Mouse (Mus musculus) MEL (cell line): ENCODE measurements around the gene Sectm1a. TPM values are rescaled to one million over a fixed set of nuclear protein-coding genes. Genes with fewer than 3 reads are reported as not detected.
A peak's percentile ranks its signal among the peaks of the same experiment; 100 is the strongest.

Experiments
- DNase-seq: peaks from one replicate; pipeline ENCODE4 v3.0.0; 2011; ENCODE audit warnings: low read depth, low spot score
- H3K27ac ChIP-seq: 2 replicates; pipeline ENCODE4 v1.5.1; 2012; ENCODE audit warnings: low read depth, mild to moderate bottlenecking, control low read depth, low read length, moderate library complexity; ENCODE audit not compliant: control insufficient read depth
- H3K27me3 ChIP-seq, 2 experiments: fragments of 150-350 bp in 1 of 2; sonication (generic) in 1 of 2; 2 replicates each; pipeline ENCODE4 v1.6.1; 2012; ENCODE audit warnings: low read length in 2 of 2, mild to moderate bottlenecking in 2 of 2, improper control_type of control experiment in 1 of 2, moderate library complexity in 1 of 2; ENCODE audit not compliant: insufficient read depth in 2 of 2, control insufficient read depth in 1 of 2
- H3K36me3 ChIP-seq, 2 experiments: 2 replicates each; pipeline ENCODE4 v1.6.1; 2012 to 2014; ENCODE audit warnings: low read length in 2 of 2, improper control_type of control experiment in 1 of 2, inconsistent platforms in 1 of 2, mild to moderate bottlenecking in 1 of 2; ENCODE audit not compliant: insufficient read depth in 2 of 2, control insufficient read depth in 1 of 2
- H3K4me1 ChIP-seq, 2 experiments: fragments of 150-350 bp in 1 of 2; sonication (generic) in 1 of 2; 2 replicates each; pipeline ENCODE4 v1.6.1; 2012; ENCODE audit warnings: low read length in 2 of 2, improper control_type of control experiment in 1 of 2, mild to moderate bottlenecking in 1 of 2; ENCODE audit not compliant: insufficient read depth in 2 of 2, control insufficient read depth in 1 of 2
- H3K4me3 ChIP-seq, 2 experiments: fragments of 150-350 bp in 1 of 2; sonication (generic) in 1 of 2; 2 replicates each; pipeline ENCODE4 v1.5.1; 2012; ENCODE audit warnings: low read depth in 2 of 2, low read length in 2 of 2, mild to moderate bottlenecking in 2 of 2, moderate library complexity in 2 of 2, control low read depth in 1 of 2, improper control_type of control experiment in 1 of 2; ENCODE audit not compliant: control insufficient read depth in 1 of 2, insufficient read depth in 1 of 2
- H3K79me2 ChIP-seq: 2 replicates; pipeline ENCODE4 v1.6.1; 2012; ENCODE audit warnings: mild to moderate bottlenecking, low read length, moderate library complexity; ENCODE audit not compliant: control insufficient read depth, poor library complexity, insufficient read depth
- H3K9ac ChIP-seq: 2 replicates; pipeline ENCODE4 v1.6.1; 2012; ENCODE audit warnings: low read depth, mild to moderate bottlenecking, control low read depth, low read length, moderate library complexity; ENCODE audit not compliant: control insufficient read depth, poor library complexity, severe bottlenecking
- H3K9me3 ChIP-seq: fragments of 150-350 bp; sonication (generic); replicated peaks from 2 replicates; pipeline ENCODE4 v1.6.1; 2012; ENCODE audit warnings: mild to moderate bottlenecking, low read length, improper control_type of control experiment, moderate library complexity; ENCODE audit not compliant: insufficient read depth
- BHLHE40 ChIP-seq: IDR thresholded peaks from 2 replicates; pipeline ENCODE4 v1.6.1; 2012; ENCODE audit warnings: low read depth, mild to moderate bottlenecking, inconsistent platforms, low read length, improper control_type of control experiment, borderline replicate concordance
- CHD1 ChIP-seq: IDR thresholded peaks from 2 replicates; pipeline ENCODE4 v1.6.1; 2012; ENCODE audit warnings: low read depth, mild to moderate bottlenecking, inconsistent platforms, low read length, improper control_type of control experiment
- CHD2 ChIP-seq: IDR thresholded peaks from 2 replicates; pipeline ENCODE4 v1.6.1; 2011; ENCODE audit warnings: low read length, improper control_type of control experiment
- CTCF ChIP-seq, 3 experiments: IDR thresholded peaks in 2 of 3; conservative IDR thresholded peaks in 1 of 3; 2 replicates each; pipeline ENCODE4 v1.5.1; 2011 to 2012; ENCODE audit warnings: low read length in 3 of 3, low read depth in 2 of 3, mild to moderate bottlenecking in 2 of 3, improper control_type of control experiment in 1 of 3, inconsistent platforms in 1 of 3, mixed read lengths in 1 of 3, moderate library complexity in 1 of 3; ENCODE audit not compliant: control insufficient read depth in 1 of 3, insufficient read depth in 1 of 3, poor library complexity in 1 of 3, severe bottlenecking in 1 of 3
- E2F4 ChIP-seq: IDR thresholded peaks from 2 replicates; pipeline ENCODE4 v1.6.1; 2011; ENCODE audit warnings: low read depth, low read length, improper control_type of control experiment, borderline replicate concordance
- ETS1 ChIP-seq: IDR thresholded peaks from 2 replicates; pipeline ENCODE4 v1.6.1; 2012; ENCODE audit warnings: low read depth, mild to moderate bottlenecking, inconsistent platforms, low read length, improper control_type of control experiment, moderate library complexity
- GABPA ChIP-seq: IDR thresholded peaks from 2 replicates; pipeline ENCODE4 v1.6.1; 2012; ENCODE audit warnings: low read depth, mild to moderate bottlenecking, inconsistent platforms, low read length, improper control_type of control experiment, moderate library complexity
- GATA1 ChIP-seq: IDR thresholded peaks from 2 replicates; pipeline ENCODE4 v1.6.1; 2011; ENCODE audit warnings: low read depth, low read length, improper control_type of control experiment
- JUND ChIP-seq: IDR thresholded peaks from 2 replicates; pipeline ENCODE4 v1.6.1; 2011; ENCODE audit warnings: low read depth, mild to moderate bottlenecking, improper control_type of control experiment, low read length
- KAT2A ChIP-seq: conservative IDR thresholded peaks from 2 replicates; pipeline ENCODE4 v1.6.1; 2012; ENCODE audit warnings: low read depth, low read length, improper control_type of control experiment, inconsistent platforms
- MAFK ChIP-seq: IDR thresholded peaks from 2 replicates; pipeline ENCODE4 v1.6.1; 2011; ENCODE audit warnings: low read depth, mild to moderate bottlenecking, low read length, improper control_type of control experiment, borderline replicate concordance
- MAX ChIP-seq: IDR thresholded peaks from 2 replicates; pipeline ENCODE4 v1.6.1; 2011; ENCODE audit warnings: low read length, improper control_type of control experiment
- MAZ ChIP-seq: IDR thresholded peaks from 2 replicates; pipeline ENCODE4 v1.6.1; 2012; ENCODE audit warnings: low read depth, mild to moderate bottlenecking, inconsistent platforms, low read length, improper control_type of control experiment
- MXI1 ChIP-seq: IDR thresholded peaks from 2 replicates; pipeline ENCODE4 v1.6.1; 2011; ENCODE audit warnings: mild to moderate bottlenecking, low read depth, low read length, improper control_type of control experiment
- MYC ChIP-seq: IDR thresholded peaks from 2 replicates; pipeline ENCODE4 v1.6.1; 2011; ENCODE audit warnings: low read depth, mild to moderate bottlenecking, low read length, improper control_type of control experiment, moderate library complexity
- POLR2A ChIP-seq, 2 experiments: IDR thresholded peaks; 2 replicates each; pipeline ENCODE4 v1.6.1; 2011 to 2012; ENCODE audit warnings: low read length in 2 of 2, mild to moderate bottlenecking in 2 of 2, control low read depth in 1 of 2, improper control_type of control experiment in 1 of 2, low read depth in 1 of 2, moderate library complexity in 1 of 2; ENCODE audit not compliant: control insufficient read depth in 1 of 2, insufficient read depth in 1 of 2, poor library complexity in 1 of 2
- POLR2AphosphoS2 ChIP-seq: IDR thresholded peaks from 2 replicates; pipeline ENCODE4 v1.6.1; 2011; ENCODE audit warnings: low read length, improper control_type of control experiment
- POLR2AphosphoS5 ChIP-seq: IDR thresholded peaks from 2 replicates; pipeline ENCODE4 v1.6.1; 2012; ENCODE audit warnings: low read depth, borderline replicate concordance, mild to moderate bottlenecking, inconsistent platforms, low read length, moderate library complexity, mixed read lengths
- RAD21 ChIP-seq: IDR thresholded peaks from 2 replicates; pipeline ENCODE4 v1.6.1; 2011; ENCODE audit warnings: mild to moderate bottlenecking, low read depth, low read length, improper control_type of control experiment
- RCOR1 ChIP-seq: IDR thresholded peaks from 2 replicates; pipeline ENCODE4 v1.6.1; 2012; ENCODE audit warnings: low read depth, mild to moderate bottlenecking, inconsistent platforms, low read length, improper control_type of control experiment
- SIN3A ChIP-seq: IDR thresholded peaks from 2 replicates; pipeline ENCODE4 v1.6.1; 2012; ENCODE audit warnings: low read length, improper control_type of control experiment, inconsistent platforms
- SMC3 ChIP-seq: IDR thresholded peaks from 2 replicates; pipeline ENCODE4 v1.6.1; 2011; ENCODE audit warnings: low read depth, low read length, improper control_type of control experiment
- TAL1 ChIP-seq: IDR thresholded peaks from 2 replicates; pipeline ENCODE4 v1.6.1; 2012; ENCODE audit warnings: mild to moderate bottlenecking, inconsistent platforms, low read length, moderate library complexity, mixed read lengths
- UBTF ChIP-seq: IDR thresholded peaks from 2 replicates; pipeline ENCODE4 v1.6.1; 2012; ENCODE audit warnings: low read depth, mild to moderate bottlenecking, inconsistent platforms, low read length, improper control_type of control experiment, moderate library complexity, borderline replicate concordance; ENCODE audit not compliant: insufficient read depth
- USF2 ChIP-seq, 2 experiments: IDR thresholded peaks; 2 replicates each; pipeline ENCODE4 v1.6.1; 2011 to 2012; ENCODE audit warnings: improper control_type of control experiment in 2 of 2, low read length in 2 of 2, borderline replicate concordance in 1 of 2, inconsistent platforms in 1 of 2, low read depth in 1 of 2, mild to moderate bottlenecking in 1 of 2; ENCODE audit not compliant: insufficient read depth in 1 of 2
- ZC3H11A ChIP-seq: IDR thresholded peaks from 2 replicates; pipeline ENCODE4 v1.6.1; 2012; ENCODE audit warnings: low read depth, mild to moderate bottlenecking, inconsistent platforms, low read length, improper control_type of control experiment
- ZKSCAN1 ChIP-seq: IDR thresholded peaks from 2 replicates; pipeline ENCODE4 v1.6.1; 2012; ENCODE audit warnings: low read depth, mild to moderate bottlenecking, inconsistent platforms, low read length, improper control_type of control experiment, moderate library complexity
- ZMIZ1 ChIP-seq: IDR thresholded peaks from 2 replicates; pipeline ENCODE4 v1.6.1; 2012; ENCODE audit warnings: low read depth, mild to moderate bottlenecking, inconsistent platforms, low read length, improper control_type of control experiment, moderate library complexity
- ZNF384 ChIP-seq: IDR thresholded peaks from 2 replicates; pipeline ENCODE4 v1.6.1; 2012; ENCODE audit warnings: low read depth, mild to moderate bottlenecking, inconsistent platforms, low read length, improper control_type of control experiment
- polyA plus RNA-seq, 2 experiments: library from polyadenylated mRNA; stranded (reverse) in 1 of 2; unstranded in 1 of 2; fragments of >175 nt in 1 of 2; fragments of >200 nt in 1 of 2; gene quantifications; 2 replicates each; pipeline versions ENCODE4 v1.2.1 to v1.2.4; 2012; ENCODE audit warnings: low replicate concordance in 2 of 2, low read depth in 1 of 2; ENCODE audit not compliant: insufficient read length in 2 of 2, insufficient read depth in 1 of 2, missing spikeins in 1 of 2
- total RNA-seq: library from RNA; depleted of rRNA; stranded (reverse); fragments of 300-350 nt; gene quantifications from 2 replicates; pipeline ENCODE4 v1.2.3, GENCODE M21; 2012

Gene Sectm1a
- total and polyA plus RNA-seq, 3 experiments: 22.0 to 22.3 TPM; not detected in 1

- TF ChIP-seq POLR2AphosphoS5 (no peak), ZC3H11A (no peak), GABPA (no peak), JUND (no peak), MAX (no peak), USF2 (IDR thresholded peaks at IDR 0.05; ENCODE audit: borderline replicate concordance in 1 of 2, insufficient read depth in 1 of 2, low read depth in 1 of 2, low read length in 2 of 2) (no peak), POLR2AphosphoS2 (no peak), ZMIZ1 (no peak), ETS1 (no peak), KAT2A (no peak), RCOR1 (no peak), E2F4 (no peak), CTCF (IDR thresholded peaks at IDR 0.05 in 2 of 3, conservative IDR thresholded peaks at IDR 0.05 in 1 of 3; ENCODE audit: control insufficient read depth in 1 of 3, insufficient read depth in 1 of 3, low read depth in 2 of 3, low read length in 3 of 3, poor library complexity in 1 of 3, severe bottlenecking in 1 of 3) (no peak), SMC3 (no peak), MXI1 (no peak), CHD2 (no peak), ZKSCAN1 (no peak), UBTF (no peak), TAL1 (no peak)
- peaks cover 5 to 22% of the 10 kb centered on the region in 2 experiments for H3K4me1 ChIP-seq
These were observed 46.4 kb upstream of the Sectm1a start for GRCm38 (mm10) chr11:121127441-121127840.

GRCm38 (mm10) chr11:121126395-121126794 is 45.4 kb upstream of the Sectm1a start:
- peaks cover 0 to 2% of the 10 kb centered on the region in 2 experiments; a peak in 2 of 4 replicates for H3K27me3 ChIP-seq
- no peak overlapping the region for H3K4me3 ChIP-seq
- peak; percentile 87 for DNase-seq
- H3K27ac ChIP-seq: no peak overlapping the region
- H3K9me3 ChIP-seq: no peaks in the 10 kb centered on the region
- H3K79me2 ChIP-seq: no peaks in the 10 kb centered on the region
- H3K9ac ChIP-seq: no peak overlapping the region
- H3K36me3 ChIP-seq: peaks cover 0 to 28% of the 10 kb centered on the region in 2 experiments; a peak in 2 of 4 replicates
- peaks cover 14 to 30% of the 10 kb centered on the region in 2 experiments for H3K4me1 ChIP-seq
- TF ChIP-seq GATA1 (no peak), MAFK (peak; percentile 61; the same call in 1 of the 2 replicates), MAZ (no peak), POLR2A (IDR thresholded peaks at IDR 0.05; ENCODE audit: control insufficient read depth in 1 of 2, insufficient read depth in 1 of 2, low read depth in 1 of 2, low read length in 2 of 2, poor library complexity in 1 of 2) (no peak), SIN3A (peak; percentile 71), CTCF (IDR thresholded peaks at IDR 0.05 in 2 of 3, conservative IDR thresholded peaks at IDR 0.05 in 1 of 3; ENCODE audit: control insufficient read depth in 1 of 3, insufficient read depth in 1 of 3, low read depth in 2 of 3, low read length in 3 of 3, poor library complexity in 1 of 3, severe bottlenecking in 1 of 3) (peak; percentile 45 to 95 (median 89)), MAX (no peak; the same call in none of the 2 replicates), ZKSCAN1 (no peak), SMC3 (peak; percentile 82), KAT2A (no peak), USF2 (IDR thresholded peaks at IDR 0.05; ENCODE audit: borderline replicate concordance in 1 of 2, insufficient read depth in 1 of 2, low read depth in 1 of 2, low read length in 2 of 2) (no peak), BHLHE40 (peak; percentile 42; the same call in 1 of the 2 replicates), RAD21 (peak; percentile 99), MXI1 (peak; percentile 71), ZNF384 (peak; percentile 78), ZC3H11A (peak; percentile 87), ETS1 (peak; percentile 84), JUND (no peak), RCOR1 (no peak), TAL1 (no peak), CHD1 (no peak), MYC (peak; percentile 86)

More at GRCm38 (mm10) chr11:121127441-121127840, 46.4 kb upstream of the Sectm1a start:
- Histone ChIP-seq H3K36me3 (peaks cover 0 to 18% of the 10 kb centered on the region in 2 experiments; a peak in 2 of 4 replicates), H3K4me3 (no peak overlapping the region), H3K79me2 (no peaks in the 10 kb centered on the region), H3K27ac (no peak overlapping the region), H3K9ac (no peak overlapping the region), H3K9me3 (no peaks in the 10 kb centered on the region), H3K27me3 (peaks cover 0 to 2% of the 10 kb centered on the region in 2 experiments; a peak in 2 of 4 replicates)
- DNase-seq: no peak
